Mouse (Mus musculus) adrenal gland, postnatal 14 days (tissue): Measurements from ENCODE around the gene Fbxw11. TPM values are rescaled to one million over a fixed set of nuclear protein-coding genes. Genes with fewer than 3 reads are reported as not detected.
A peak's percentile ranks its signal among the peaks of the same experiment; 100 is the strongest.
"Not testable (repeated sequence)": the region's sequence is repeated elsewhere in the genome, so short reads cannot be mapped to it uniquely, and the experiment has no call there.

Experiments
- DNase-seq: peaks from one replicate; pipeline ENCODE4 v3.0.0; 2021; ENCODE audit warnings: mixed read lengths
- long read RNA-seq, 2 experiments: library from polyadenylated mRNA; stranded (forward); transcript quantifications; one replicate each; pipeline ENCODE4 v2.0.0; 2021
- total RNA-seq: library from RNA; stranded (reverse); gene quantifications from 2 replicates; pipeline ENCODE4 v1.2.3, GENCODE M21; 2021

The Fbxw11 gene
- 85.5 and 86.2 TPM in 2 replicates for total RNA-seq
- long read RNA-seq, experiment 1, transcript Fbxw11-203 (13 exons, 3,821 nt) = major isoform, 5 of 30 reads
- long read RNA-seq, experiment 1, partial matches to known transcripts = 17 of 30 reads
- long read RNA-seq, experiment 1, other reads (novel, unspliced or antisense) = 8 of 30 reads
- long read RNA-seq, experiment 2, full-length matches to known transcripts = 5 of 15 reads
- long read RNA-seq, experiment 2, partial matches to known transcripts = 5 of 15 reads
- long read RNA-seq, experiment 2, other reads (novel, unspliced or antisense) = 5 of 15 reads

GRCm38 (mm10) chr11:32642249-32642876, at the start of gene Fbxw11:
TSS of gene Fbxw11 (plus strand) at chr11:32642724.
- peak; percentile 97 for DNase-seq

GRCm38 (mm10) chr11:32593081-32593480, 49.4 kb upstream of the Fbxw11 start:
- DNase-seq = no peak

GRCm38 (mm10) chr11:32594122-32594521, 48.4 kb upstream of the Fbxw11 start:
- DNase-seq = no peak

- no peak for DNase-seq
Observed at GRCm38 (mm10) chr11:32600371-32600770, 42.2 kb upstream of the Fbxw11 start.

GRCm38 (mm10) chr11:32601528-32602323, 40.8 kb upstream of the Fbxw11 start:
- peak; percentile 37 for DNase-seq

- DNase-seq = peak; percentile 25
Observed at GRCm38 (mm10) chr11:32604663-32605062, 37.9 kb upstream of the Fbxw11 start.

- peak; percentile 82 for DNase-seq
Observed at GRCm38 (mm10) chr11:32605131-32605860, 37.2 kb upstream of the Fbxw11 start.

GRCm38 (mm10) chr11:32605907-32606306, 36.6 kb upstream of the Fbxw11 start:
- no peak for DNase-seq

- DNase-seq = peak; percentile 6
Observed at GRCm38 (mm10) chr11:32607319-32607718, 35.2 kb upstream of the Fbxw11 start.

GRCm38 (mm10) chr11:32610616-32611015, 31.9 kb upstream of the Fbxw11 start:
- peak; percentile 1 for DNase-seq

GRCm38 (mm10) chr11:32612304-32612703, 30.2 kb upstream of the Fbxw11 start:
- no peak for DNase-seq

- DNase-seq = no peak
Observed at GRCm38 (mm10) chr11:32614463-32614862, 28.1 kb upstream of the Fbxw11 start.

GRCm38 (mm10) chr11:32615561-32615960, 27.0 kb upstream of the Fbxw11 start:
- DNase-seq = no peak

- DNase-seq = no peak
Observed at GRCm38 (mm10) chr11:32616091-32616490, 26.4 kb upstream of the Fbxw11 start.

- DNase-seq = peak; percentile 30
Observed at GRCm38 (mm10) chr11:32618036-32618435, 24.5 kb upstream of the Fbxw11 start.

- not testable (repeated sequence) for DNase-seq
Observed at GRCm38 (mm10) chr11:32618641-32619040, 23.9 kb upstream of the Fbxw11 start.

- peak; percentile 80 for DNase-seq
Observed at GRCm38 (mm10) chr11:32619257-32619816, 23.2 kb upstream of the Fbxw11 start.

- no peak for DNase-seq
Observed at GRCm38 (mm10) chr11:32619866-32620456, 22.6 kb upstream of the Fbxw11 start.

GRCm38 (mm10) chr11:32621831-32622478, 20.6 kb upstream of the Fbxw11 start:
- no peak for DNase-seq

GRCm38 (mm10) chr11:32622479-32623190, 19.9 kb upstream of the Fbxw11 start:
- DNase-seq = no peak
